Mouse (Mus musculus): ENCODE results near the gene Pofut1.

GRCm38 (mm10) chr2:153218516-153218915, 22.8 kb upstream of the Pofut1 start:
- TF ChIP-seq POLR2A (IDR thresholded peaks at IDR 0.05; ENCODE audit: extremely low read depth, insufficient read depth, low read length) (no peak), CTCF (IDR thresholded peaks at IDR 0.05; ENCODE audit: low read depth, low read length) (no peak)

All from liver, adult 2 months (tissue).